Mouse (Mus musculus) megakaryocyte, embryonic 14.5 days (primary cell): ENCODE measurements around the gene Gm10153. TPM values are rescaled to one million over a fixed set of nuclear protein-coding genes. Genes with fewer than 3 reads are reported as not detected.
"Not testable (repeated sequence)": the region's sequence is repeated elsewhere in the genome, so short reads cannot be mapped to it uniquely, and the experiment has no call there.

Experiments
- H3K27me3 ChIP-seq: replicated peaks from 2 replicates; pipeline ENCODE3; 2012; ENCODE audit warnings: inconsistent platforms
- H3K36me3 ChIP-seq: replicated peaks from 2 replicates; pipeline ENCODE3; 2012; ENCODE audit warnings: low read length, inconsistent platforms, mixed read lengths
- H3K4me1 ChIP-seq: 2 replicates; pipeline ENCODE4 v1.6.1; 2012; ENCODE audit warnings: inconsistent platforms
- H3K4me3 ChIP-seq: replicated peaks from 2 replicates; pipeline ENCODE3; 2012; ENCODE audit warnings: moderate library complexity, mild to moderate bottlenecking, inconsistent platforms
- H3K9me3 ChIP-seq: 2 replicates; pipeline ENCODE4 v1.6.1; 2012; ENCODE audit warnings: inconsistent platforms
- FLI1 ChIP-seq: IDR thresholded peaks from 2 replicates; pipeline ENCODE4 v1.6.1; 2012; ENCODE audit warnings: low read length, inconsistent platforms, mixed read lengths
- GATA1 ChIP-seq: IDR thresholded peaks from 3 replicates; pipeline ENCODE4 v1.6.1; 2012; ENCODE audit warnings: mixed read lengths, low read length, inconsistent platforms, borderline replicate concordance
- polyA plus RNA-seq: library from polyadenylated mRNA; stranded (reverse); fragments of >175 nt; gene quantifications from 2 replicates; pipeline ENCODE4 v1.2.3, GENCODE M21; 2012; ENCODE audit warnings: low replicate concordance; ENCODE audit not compliant: insufficient read depth

The Gm10153 gene
- polyA plus RNA-seq, 1 experiment, result not detected

DNA sequence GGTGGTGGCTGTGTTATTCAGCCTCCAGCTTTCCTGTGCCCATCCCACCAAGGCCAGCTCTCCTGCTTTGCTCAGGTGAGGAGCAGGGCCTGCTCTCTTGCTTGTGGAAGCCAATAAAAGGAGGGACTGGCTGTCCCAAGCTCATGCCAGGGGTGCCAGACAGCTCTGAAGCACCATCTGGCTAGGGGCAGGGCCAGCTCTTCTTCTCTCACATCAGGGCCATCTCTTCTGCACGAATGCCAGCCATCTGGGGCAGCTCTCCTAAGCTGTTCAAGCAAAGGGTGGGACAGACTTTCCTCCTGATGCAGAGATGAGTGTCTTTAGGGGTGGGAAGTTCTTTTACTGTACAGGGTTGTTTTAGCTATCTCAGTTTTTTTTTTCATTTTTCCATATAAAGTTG is 9.2 kb downstream of the Gm10153 start:
- peaks cover 17% of the 10 kb centered on the region for H3K27me3 ChIP-seq
- H3K4me1 ChIP-seq, result no peaks in the 10 kb centered on the region
- peaks cover 9% of the 10 kb centered on the region for H3K9me3 ChIP-seq
- H3K4me3 ChIP-seq, result no peak overlapping the region
- no peak for TF ChIP-seq FLI1
- TF ChIP-seq GATA1, result no peak
- H3K36me3 ChIP-seq, result no peaks in the 10 kb centered on the region

DNA sequence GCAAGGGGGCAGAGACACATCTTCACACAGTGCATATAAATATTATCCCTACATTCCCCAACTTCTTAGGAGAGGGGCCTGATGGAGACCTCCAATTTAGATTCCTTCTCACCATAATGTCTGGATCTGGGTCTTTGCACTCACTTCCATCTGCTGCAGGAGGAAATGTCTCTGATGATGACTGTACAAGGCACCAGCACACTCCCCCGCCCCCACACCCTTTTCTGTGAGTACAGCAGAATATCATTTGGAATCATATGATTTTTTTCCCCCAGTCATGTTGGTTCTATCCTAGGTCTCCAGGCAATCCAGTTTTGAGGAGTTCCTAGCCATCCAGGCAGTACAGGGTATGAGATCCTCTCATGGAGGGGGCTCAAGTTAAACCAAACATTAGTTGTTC is 11.5 kb downstream of the Gm10153 start:
- H3K4me1 ChIP-seq, result no peaks in the 10 kb centered on the region
- no peak overlapping the region for H3K4me3 ChIP-seq
- H3K27me3 ChIP-seq, result peaks cover 14% of the 10 kb centered on the region
- peaks cover 13% of the 10 kb centered on the region for H3K9me3 ChIP-seq
- H3K36me3 ChIP-seq, result no peaks in the 10 kb centered on the region
- TF ChIP-seq FLI1, result no peak

DNA sequence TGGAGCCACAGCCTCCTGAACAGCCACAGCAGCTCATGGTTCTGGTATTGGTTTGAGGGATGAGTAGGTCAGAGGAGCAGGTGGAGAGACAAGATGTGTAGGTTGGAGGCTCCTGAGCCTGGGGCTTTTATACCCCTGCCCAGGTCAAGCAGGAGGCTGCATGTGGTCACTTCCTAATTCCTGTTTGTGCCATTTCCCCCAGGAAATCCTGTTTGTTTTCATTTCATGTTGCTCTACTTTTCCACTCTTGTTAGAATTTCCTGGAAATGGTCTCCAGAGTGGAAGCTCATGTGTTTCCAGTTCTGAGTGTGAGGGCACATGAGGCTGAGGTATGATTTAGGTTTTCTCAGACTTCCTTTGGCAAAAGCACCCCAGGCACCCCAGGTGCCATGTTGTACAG is 14.3 kb downstream of the Gm10153 start, which contains the start of gene Krtap5-2:
Gene Krtap5-2 (minus strand): TSS at position 101 of the 400 bp plus-strand sequence.
- not testable (repeated sequence) for H3K4me3 ChIP-seq, H3K4me1 ChIP-seq, H3K36me3 ChIP-seq
- Histone ChIP-seq H3K9me3 (peaks cover 13% of the 10 kb centered on the region), H3K27me3 (peaks cover 29% of the 10 kb centered on the region)

DNA sequence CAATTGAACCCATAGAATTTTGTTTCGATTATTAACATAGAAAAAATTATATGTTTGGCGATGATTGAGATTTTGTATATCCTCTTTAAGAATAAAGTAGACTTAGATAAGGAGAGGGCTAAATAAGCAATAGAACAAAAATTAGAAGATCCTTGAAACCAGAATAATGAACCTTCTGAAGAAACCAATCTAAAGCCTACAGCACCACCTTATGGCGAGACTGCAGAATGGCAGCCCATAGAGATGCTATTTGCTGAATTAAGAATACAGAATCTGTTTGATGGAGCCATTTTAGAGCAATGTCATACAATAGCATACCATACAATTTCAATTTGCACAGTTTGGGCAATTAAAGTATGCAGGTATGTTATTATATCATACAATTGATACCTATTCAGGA is 20.4 kb downstream of the Gm10153 start:
- Histone ChIP-seq H3K9me3 (no peaks in the 10 kb centered on the region), H3K4me3 (no peak overlapping the region), H3K36me3 (no peaks in the 10 kb centered on the region), H3K27me3 (peaks cover 31% of the 10 kb centered on the region), H3K4me1 (no peaks in the 10 kb centered on the region)
- no peak for TF ChIP-seq FLI1
- TF ChIP-seq GATA1, result no peak

DNA sequence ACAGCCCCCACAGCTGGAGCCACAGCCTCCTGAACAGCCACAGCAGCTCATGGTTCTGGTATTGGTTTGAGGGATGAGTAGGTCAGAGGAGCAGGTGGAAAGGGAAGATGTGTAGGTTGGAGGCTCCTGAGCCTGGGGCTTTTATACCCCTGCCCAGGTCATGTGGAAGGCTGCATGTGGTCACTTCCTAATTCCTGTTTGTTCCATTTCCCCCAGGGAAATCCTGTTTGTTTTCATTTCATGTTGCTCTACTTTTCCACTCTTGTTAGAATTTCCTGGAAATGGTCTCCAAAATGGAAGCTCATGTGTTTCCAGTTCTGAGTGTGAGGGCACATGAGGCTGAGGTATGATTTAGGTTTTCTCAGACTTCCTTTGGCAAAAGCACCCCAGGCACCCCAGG is 24.6 kb downstream of the Gm10153 start, which contains the start of gene Gm4553:
Gene Gm4553 (minus strand): TSS at position 101 of the 400 bp plus-strand sequence.
- peaks cover 28% of the 10 kb centered on the region for H3K27me3 ChIP-seq
- H3K36me3 ChIP-seq, H3K4me1 ChIP-seq, H3K4me3 ChIP-seq, H3K9me3 ChIP-seq: not testable (repeated sequence)

DNA sequence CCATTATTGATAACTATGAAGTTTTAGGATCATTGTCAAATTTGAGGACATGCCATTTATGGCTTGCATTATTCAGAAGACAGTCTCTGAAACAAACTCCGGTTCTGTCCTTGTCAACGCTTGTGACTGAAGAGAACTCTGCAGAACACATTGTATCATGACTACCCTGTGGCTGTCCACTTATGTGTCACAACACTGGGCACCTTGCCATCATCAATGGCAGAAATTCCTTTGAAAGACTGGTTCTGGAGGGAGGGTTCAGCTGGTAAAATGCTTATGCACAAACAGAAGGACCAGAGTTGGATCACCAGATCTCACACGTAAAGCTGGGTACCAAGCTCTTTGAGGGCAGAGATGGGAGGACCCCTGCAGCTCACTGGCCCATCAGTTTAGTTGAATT is 30.8 kb downstream of the Gm10153 start:
- Histone ChIP-seq H3K4me1 (no peaks in the 10 kb centered on the region), H3K4me3 (no peak overlapping the region), H3K36me3 (no peaks in the 10 kb centered on the region), H3K9me3 (peaks cover 3% of the 10 kb centered on the region; the same call in 1 of the 2 replicates), H3K27me3 (peaks cover 41% of the 10 kb centered on the region)
- no peak for TF ChIP-seq FLI1
- TF ChIP-seq GATA1, result no peak

DNA sequence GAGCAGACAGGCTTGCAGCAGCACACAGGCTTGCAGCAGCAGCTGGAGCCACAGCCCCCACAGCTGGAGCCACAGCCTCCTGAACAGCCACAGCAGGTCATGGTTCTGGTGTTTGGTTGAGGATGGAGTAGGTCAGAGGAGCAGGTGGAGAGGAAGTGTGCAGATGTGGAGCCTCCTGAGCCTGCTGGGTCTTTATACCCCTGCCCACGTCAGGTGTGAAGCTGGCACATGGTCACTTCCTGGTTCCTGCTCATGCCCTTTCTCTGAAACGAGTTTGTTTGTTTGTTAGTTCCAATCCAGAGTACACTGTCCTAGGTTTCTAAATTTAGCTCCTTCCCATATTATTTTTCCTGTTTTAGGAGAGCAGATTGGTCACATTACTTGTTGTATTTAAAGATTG is 33.2 kb downstream of the Gm10153 start, which contains the start of gene Gm29735:
Gene Gm29735 (minus strand): TSS at position 101 of the 400 bp plus-strand sequence.
- Histone ChIP-seq H3K9me3 (peaks cover 13% of the 10 kb centered on the region), H3K27me3 (peaks cover 33% of the 10 kb centered on the region)
- H3K36me3 ChIP-seq, H3K4me3 ChIP-seq, H3K4me1 ChIP-seq: not testable (repeated sequence)

DNA sequence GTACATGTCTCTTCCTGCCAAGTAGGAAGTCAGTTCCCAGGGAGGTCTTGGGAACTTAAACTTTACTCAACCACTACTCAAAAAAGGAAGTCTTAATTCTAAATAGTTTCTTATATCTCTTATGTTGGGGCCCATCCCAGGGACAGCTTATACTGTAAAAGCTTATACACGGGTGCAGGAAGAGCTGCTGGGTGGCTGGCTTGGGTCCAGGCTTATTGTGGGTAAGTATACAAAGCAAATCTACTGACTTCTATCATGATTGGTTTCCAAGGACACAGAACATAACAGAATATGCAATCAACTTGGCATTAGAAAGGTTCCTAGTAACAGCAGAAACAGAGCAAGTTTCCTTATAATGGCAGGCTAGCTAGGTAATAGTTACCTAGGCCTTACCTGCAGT is 34.9 kb downstream of the Gm10153 start:
- no peaks in the 10 kb centered on the region for H3K4me1 ChIP-seq
- peaks cover 42% of the 10 kb centered on the region for H3K27me3 ChIP-seq
- TF ChIP-seq FLI1, result no peak
- TF ChIP-seq GATA1, result no peak
- no peaks in the 10 kb centered on the region for H3K36me3 ChIP-seq
- peaks cover 28% of the 10 kb centered on the region for H3K9me3 ChIP-seq
- H3K4me3 ChIP-seq, result no peak overlapping the region

DNA sequence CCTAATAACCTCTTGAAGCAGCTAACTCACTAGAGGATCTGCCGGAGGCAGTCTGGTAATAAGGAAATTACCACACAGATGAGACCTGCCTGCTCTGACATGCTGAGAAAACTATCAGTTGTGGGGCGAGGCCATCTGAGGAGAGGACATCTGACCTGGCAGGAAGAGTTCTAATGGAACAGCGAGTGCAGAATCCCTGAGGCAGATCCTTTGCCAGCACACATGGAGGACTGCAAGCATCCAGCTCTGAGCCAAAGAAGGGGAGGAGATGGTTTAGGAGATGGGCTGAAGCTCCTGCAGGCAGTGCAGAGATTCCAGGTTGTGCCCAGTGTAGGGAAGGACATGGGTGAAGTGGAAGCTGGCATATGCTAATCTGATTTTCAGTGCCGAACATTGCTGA is 38.0 kb downstream of the Gm10153 start:
- H3K9me3 ChIP-seq, result peaks cover 34% of the 10 kb centered on the region
- H3K4me1 ChIP-seq, result no peaks in the 10 kb centered on the region
- H3K4me3 ChIP-seq, result no peak overlapping the region
- H3K36me3 ChIP-seq, result no peaks in the 10 kb centered on the region
- no peak for TF ChIP-seq GATA1
- no peak for TF ChIP-seq FLI1
- peaks cover 32% of the 10 kb centered on the region for H3K27me3 ChIP-seq

DNA sequence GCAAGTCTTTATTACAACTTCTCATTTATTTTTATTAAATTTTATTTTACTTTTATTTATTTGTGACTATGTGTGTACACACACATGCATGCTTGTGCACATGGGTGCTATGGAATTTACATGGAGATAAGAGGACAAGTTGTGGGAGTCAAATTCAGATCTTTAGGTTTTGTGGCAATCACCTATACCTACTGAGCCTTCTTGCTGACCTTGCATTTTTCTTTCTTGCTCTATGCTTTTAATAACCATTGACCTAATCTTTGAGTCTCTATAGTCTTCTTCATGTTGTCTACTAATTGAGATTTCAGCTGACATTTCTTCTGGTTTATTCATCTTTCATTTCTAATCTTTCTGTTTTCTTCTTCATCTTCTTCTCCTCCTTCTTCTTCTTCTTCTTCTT is 41.6 kb downstream of the Gm10153 start:
- Histone ChIP-seq H3K4me3 (no peak overlapping the region), H3K27me3 (peaks cover 41% of the 10 kb centered on the region), H3K36me3 (no peaks in the 10 kb centered on the region), H3K9me3 (peaks cover 28% of the 10 kb centered on the region), H3K4me1 (peaks cover 4% of the 10 kb centered on the region)
- TF ChIP-seq FLI1 (no peak), GATA1 (no peak)

DNA sequence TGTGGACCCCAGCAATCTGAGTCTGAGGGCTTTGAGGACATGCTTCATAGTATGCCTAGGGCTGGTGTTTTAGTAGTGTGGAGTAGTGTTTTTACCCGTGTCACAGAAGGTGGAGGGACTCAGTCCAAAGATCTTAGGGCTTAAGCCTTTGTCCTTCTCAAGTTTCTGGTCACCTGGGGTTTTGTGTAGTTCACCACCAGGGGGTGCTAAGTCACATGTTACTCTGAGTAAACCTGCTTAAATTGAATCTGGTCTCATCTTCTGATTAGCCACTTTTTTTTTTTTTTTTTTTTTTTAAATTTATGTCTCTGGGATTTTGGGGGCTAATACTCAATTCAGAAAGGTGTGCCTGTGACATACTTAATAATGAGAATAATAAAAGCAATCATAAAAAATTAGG is 44.2 kb downstream of the Gm10153 start:
- Histone ChIP-seq H3K9me3 (peaks cover 24% of the 10 kb centered on the region), H3K27me3 (peaks cover 48% of the 10 kb centered on the region), H3K36me3 (no peaks in the 10 kb centered on the region), H3K4me3 (no peak overlapping the region), H3K4me1 (peaks cover 11% of the 10 kb centered on the region)
- TF ChIP-seq FLI1 (no peak), GATA1 (no peak)
